Mouse (Mus musculus): Measurements from ENCODE around the gene Gabpb2. TPM values are rescaled to one million over a fixed set of nuclear protein-coding genes. Genes with fewer than 3 reads are reported as not detected.

The Gabpb2 gene
- total and polyA plus RNA-seq, 2 experiments, result 6.1 to 13.7 TPM

DNA sequence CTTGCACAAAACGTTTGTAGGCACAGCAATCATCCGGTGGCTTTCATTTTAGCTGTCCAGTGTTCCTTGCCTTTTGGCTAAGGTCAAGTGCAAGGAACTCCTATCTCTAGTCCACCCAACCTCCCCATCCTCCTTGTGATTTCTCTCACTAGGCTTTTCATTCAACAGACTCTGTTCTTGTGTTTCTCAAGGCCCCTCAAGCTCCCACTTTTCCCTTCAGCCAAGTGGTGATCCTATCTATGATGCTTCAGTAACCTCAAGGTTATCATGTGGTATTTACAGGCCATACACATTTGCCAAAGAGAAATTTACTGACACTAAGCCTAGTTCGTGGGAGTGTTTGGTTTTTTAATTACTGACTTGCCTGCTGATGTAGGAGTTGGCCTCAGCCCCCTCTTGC lies 37.8 kb downstream of the Gabpb2 start:
- Histone ChIP-seq H3K27me3 (ENCODE audit: control insufficient read depth, insufficient read depth, low read length) (no peaks in the 10 kb centered on the region), H3K27ac (replicated peaks; ENCODE audit: insufficient read depth, low read depth, low read length) (no peak overlapping the region)
- 51% methylated on average over 3 of the region's 3 CpGs for WGBS

DNA sequence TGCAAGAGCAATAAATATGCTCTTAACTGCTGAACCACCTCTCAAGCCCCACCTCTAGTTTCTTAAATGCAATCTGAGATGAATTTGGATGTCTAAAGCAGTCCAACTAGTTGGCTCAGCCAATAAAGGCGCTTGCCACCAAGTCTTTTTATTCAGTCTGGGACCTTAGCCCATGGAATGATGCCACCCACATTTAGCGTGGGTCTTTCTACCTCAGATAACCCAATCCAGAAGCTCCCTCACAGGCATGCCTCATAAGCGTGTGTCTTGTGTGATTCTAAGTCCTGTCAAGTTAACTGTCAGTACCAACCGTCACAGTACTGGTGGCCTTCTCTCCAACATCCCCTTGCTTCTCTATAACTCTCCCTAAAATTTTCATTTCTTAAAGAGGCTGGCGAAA lies 38.8 kb downstream of the Gabpb2 start:
- Histone ChIP-seq H3K4me1 (ENCODE audit: control insufficient read depth, insufficient read depth, low read length) (peaks cover 2% of the 10 kb centered on the region; the same call in 1 of the 2 replicates), H3K27ac (replicated peaks; ENCODE audit: insufficient read depth, low read depth, low read length) (no peak overlapping the region), H3K9ac (ENCODE audit: low read depth, low read length) (no peak overlapping the region), H3K4me3 (ENCODE audit: insufficient read depth, low read depth, low read length) (no peak overlapping the region), H3K27me3 (ENCODE audit: control insufficient read depth, insufficient read depth, low read length) (peaks cover 2% of the 10 kb centered on the region; the same call in 1 of the 2 replicates), H3K36me3 (ENCODE audit: control insufficient read depth, insufficient read depth, low read length) (no peaks in the 10 kb centered on the region), H3K79me2 (ENCODE audit: control insufficient read depth, insufficient read depth, low read length) (no peaks in the 10 kb centered on the region)
- no peak for TF ChIP-seq CTCF (IDR thresholded peaks at IDR 0.05; ENCODE audit: low read depth, low read length)
- TF ChIP-seq POLR2A (IDR thresholded peaks at IDR 0.05; ENCODE audit: extremely low read depth, insufficient read depth, low read length), result no peak
- DNase-seq (ENCODE audit: extremely low read depth, low read depth, low spot score), result no peak
- 93% methylated on average over 5 of the region's 5 CpGs for WGBS

More for the DNA sequence above, 37.8 kb downstream of the Gabpb2 start:
- TF ChIP-seq CTCF (IDR thresholded peaks at IDR 0.05; ENCODE audit: low read depth, low read length), result no peak
- no peak for TF ChIP-seq POLR2A (IDR thresholded peaks at IDR 0.05; ENCODE audit: extremely low read depth, insufficient read depth, low read length)
- H3K4me3 ChIP-seq (ENCODE audit: insufficient read depth, low read depth, low read length), result no peak overlapping the region
- DNase-seq (ENCODE audit: extremely low read depth, low read depth, low spot score), result no peak
- no peaks in the 10 kb centered on the region for H3K79me2 ChIP-seq (ENCODE audit: control insufficient read depth, insufficient read depth, low read length)
- H3K4me1 ChIP-seq (ENCODE audit: control insufficient read depth, insufficient read depth, low read length), result no peaks in the 10 kb centered on the region
- H3K36me3 ChIP-seq (ENCODE audit: control insufficient read depth, insufficient read depth, low read length), result peaks cover 3% of the 10 kb centered on the region
- H3K9ac ChIP-seq (ENCODE audit: low read depth, low read length), result no peak overlapping the region

DNA sequence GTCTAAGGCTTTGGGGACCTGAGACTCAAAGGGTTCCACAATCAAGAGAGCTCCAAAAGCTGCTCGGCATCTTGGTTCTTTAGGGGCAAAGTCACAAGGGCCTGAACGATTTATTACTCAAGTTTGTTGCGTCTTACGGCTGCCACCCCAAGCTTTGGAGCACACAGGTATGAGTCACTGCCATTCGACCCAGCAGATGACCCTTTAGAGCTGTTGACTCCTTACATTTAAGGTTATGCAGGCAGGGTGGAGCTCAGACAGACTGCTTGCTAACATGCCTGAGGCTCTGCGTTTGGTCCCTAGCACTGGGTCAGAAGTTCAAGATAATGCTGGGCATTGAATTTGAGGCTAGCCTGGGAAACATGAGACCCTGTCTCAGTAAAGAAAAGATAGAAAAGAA lies 40.1 kb downstream of the Gabpb2 start:
- Histone ChIP-seq H3K27me3 (ENCODE audit: control insufficient read depth, insufficient read depth, low read length) (peaks cover 13% of the 10 kb centered on the region), H3K27ac (replicated peaks; ENCODE audit: insufficient read depth, low read depth, low read length) (no peak overlapping the region), H3K9ac (ENCODE audit: low read depth, low read length) (no peak overlapping the region), H3K79me2 (ENCODE audit: control insufficient read depth, insufficient read depth, low read length) (no peaks in the 10 kb centered on the region), H3K36me3 (ENCODE audit: control insufficient read depth, insufficient read depth, low read length) (no peaks in the 10 kb centered on the region), H3K4me1 (ENCODE audit: control insufficient read depth, insufficient read depth, low read length) (peaks cover 3% of the 10 kb centered on the region; the same call in 1 of the 2 replicates), H3K4me3 (ENCODE audit: insufficient read depth, low read depth, low read length) (no peak overlapping the region)
- TF ChIP-seq POLR2A (IDR thresholded peaks at IDR 0.05; ENCODE audit: extremely low read depth, insufficient read depth, low read length) (no peak), CTCF (IDR thresholded peaks at IDR 0.05; ENCODE audit: low read depth, low read length) (no peak)
- WGBS, result 82% methylated on average over 6 of the region's 6 CpGs
- no peak for DNase-seq (ENCODE audit: extremely low read depth, low read depth, low spot score)

DNA sequence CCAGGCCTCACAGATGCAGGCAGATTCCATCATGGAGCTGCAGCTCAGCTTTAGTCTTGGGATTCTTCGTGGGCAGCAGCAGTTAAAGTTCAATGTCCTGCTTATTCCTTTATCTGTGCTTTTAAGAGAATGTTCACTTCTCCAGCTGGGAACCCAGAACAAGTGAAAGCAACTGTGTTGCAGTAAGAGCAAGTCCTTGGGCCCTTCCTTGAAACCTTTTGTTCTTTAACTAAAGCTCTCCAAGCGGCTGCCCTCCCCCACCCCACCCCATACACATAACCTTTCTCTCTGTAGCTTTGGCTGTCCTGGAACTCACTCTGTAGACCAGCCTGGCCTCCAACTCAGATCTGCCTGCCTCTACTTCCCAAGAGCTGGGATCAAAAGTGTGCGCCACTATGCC lies 41.2 kb downstream of the Gabpb2 start:
- TF ChIP-seq POLR2A (IDR thresholded peaks at IDR 0.05; ENCODE audit: extremely low read depth, insufficient read depth, low read length), result no peak
- TF ChIP-seq CTCF (IDR thresholded peaks at IDR 0.05; ENCODE audit: low read depth, low read length), result no peak
- H3K79me2 ChIP-seq (ENCODE audit: control insufficient read depth, insufficient read depth, low read length), result no peaks in the 10 kb centered on the region
- H3K36me3 ChIP-seq (ENCODE audit: control insufficient read depth, insufficient read depth, low read length), result no peaks in the 10 kb centered on the region
- WGBS, result 86% methylated on average over 3 of the region's 3 CpGs
- DNase-seq (ENCODE audit: extremely low read depth, low read depth, low spot score), result no peak
- H3K9ac ChIP-seq (ENCODE audit: low read depth, low read length), result no peak overlapping the region
- peaks cover 3% of the 10 kb centered on the region; the same call in 1 of the 2 replicates for H3K4me1 ChIP-seq (ENCODE audit: control insufficient read depth, insufficient read depth, low read length)
- H3K27me3 ChIP-seq (ENCODE audit: control insufficient read depth, insufficient read depth, low read length), result peaks cover 21% of the 10 kb centered on the region
- no peak overlapping the region for H3K4me3 ChIP-seq (ENCODE audit: insufficient read depth, low read depth, low read length)
- H3K27ac ChIP-seq (replicated peaks; ENCODE audit: insufficient read depth, low read depth, low read length), result no peak overlapping the region

DNA sequence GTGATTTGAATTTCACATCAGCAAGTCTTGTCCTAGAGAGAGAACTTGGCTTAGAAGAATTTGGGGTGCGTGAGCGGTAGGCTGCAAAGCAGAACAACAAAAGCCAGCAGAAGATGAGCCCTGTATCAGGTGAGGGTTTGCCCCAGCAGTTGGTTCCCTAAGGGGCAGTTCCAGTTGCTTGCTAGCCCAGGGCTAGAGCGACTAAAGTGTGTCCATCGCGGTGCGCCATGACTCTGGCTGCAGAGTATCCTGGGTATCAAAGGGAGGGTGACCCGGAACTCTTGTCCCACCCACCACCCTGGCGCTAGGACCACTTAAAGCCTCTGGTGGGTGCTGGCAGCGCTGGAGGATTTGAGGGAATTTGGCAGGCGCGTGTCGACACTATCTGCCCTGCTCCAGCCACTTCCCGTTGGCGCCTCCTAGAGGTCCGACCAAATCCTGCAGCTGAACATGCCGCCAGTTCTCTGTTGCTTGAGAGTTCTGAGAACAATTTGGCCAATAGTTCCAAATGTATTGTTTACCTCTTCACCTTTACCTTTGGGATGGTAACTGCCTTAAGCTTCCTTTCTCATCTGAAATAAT lies 43.6 kb downstream of the Gabpb2 start:
- Histone ChIP-seq H3K27me3 (ENCODE audit: control insufficient read depth, insufficient read depth, low read length) (peaks cover 21% of the 10 kb centered on the region), H3K79me2 (ENCODE audit: control insufficient read depth, insufficient read depth, low read length) (no peaks in the 10 kb centered on the region), H3K36me3 (ENCODE audit: control insufficient read depth, insufficient read depth, low read length) (no peaks in the 10 kb centered on the region), H3K27ac (replicated peaks; ENCODE audit: insufficient read depth, low read depth, low read length) (no peak overlapping the region), H3K9ac (ENCODE audit: low read depth, low read length) (peak overlapping the region; percentile 34; the same call in 1 of the 2 replicates), H3K4me3 (ENCODE audit: insufficient read depth, low read depth, low read length) (no peak overlapping the region), H3K4me1 (ENCODE audit: control insufficient read depth, insufficient read depth, low read length) (peaks cover 3% of the 10 kb centered on the region; the same call in 1 of the 2 replicates)
- TF ChIP-seq CTCF (IDR thresholded peaks at IDR 0.05; ENCODE audit: low read depth, low read length) (peak; percentile 93), POLR2A (IDR thresholded peaks at IDR 0.05; ENCODE audit: extremely low read depth, insufficient read depth, low read length) (no peak)
- peak; percentile 54 for DNase-seq (ENCODE audit: extremely low read depth, low read depth, low spot score)
- WGBS, result 4% methylated on average over 16 of the region's 16 CpGs

DNA sequence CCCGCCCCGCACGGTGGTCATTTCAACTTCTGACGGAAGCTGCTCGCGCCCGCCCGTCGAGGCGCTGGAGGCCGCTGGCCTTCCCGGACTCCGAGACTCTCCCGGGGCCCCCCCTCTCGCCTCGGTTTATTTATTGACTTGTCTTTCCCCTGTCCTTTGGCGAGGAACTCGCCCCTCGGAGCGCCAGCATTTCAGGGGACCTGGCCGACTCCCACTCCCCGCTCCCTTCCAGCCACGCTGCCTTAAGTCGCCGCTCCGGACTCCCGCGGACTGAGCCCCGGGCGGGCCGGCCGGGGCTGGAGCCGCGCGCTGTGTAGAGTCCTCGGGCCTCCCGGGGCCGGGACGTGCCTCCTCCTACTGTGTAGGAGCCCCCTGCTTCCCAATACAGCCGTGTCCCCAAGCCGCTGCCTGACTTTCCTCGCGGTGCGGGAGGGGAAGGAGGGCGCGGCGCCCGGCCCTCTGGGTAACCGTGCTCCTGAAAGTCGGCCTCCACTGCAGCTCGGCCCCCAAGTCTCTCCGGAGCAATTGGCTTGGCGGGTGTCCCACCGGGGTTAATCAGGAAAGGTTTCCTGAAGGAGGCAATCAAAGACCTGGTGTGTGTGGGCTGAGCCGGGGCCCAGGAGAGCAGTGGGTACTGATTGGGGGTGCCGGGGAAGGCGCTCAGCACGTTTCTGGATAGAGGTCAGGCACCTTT lies 44.3 kb downstream of the Gabpb2 start:
- Histone ChIP-seq H3K27me3 (ENCODE audit: control insufficient read depth, insufficient read depth, low read length) (peaks cover 21% of the 10 kb centered on the region), H3K79me2 (ENCODE audit: control insufficient read depth, insufficient read depth, low read length) (no peaks in the 10 kb centered on the region), H3K4me1 (ENCODE audit: control insufficient read depth, insufficient read depth, low read length) (peaks cover 3% of the 10 kb centered on the region; the same call in 1 of the 2 replicates), H3K9ac (ENCODE audit: low read depth, low read length) (peak overlapping the region; percentile 18; the same call in 1 of the 2 replicates), H3K4me3 (ENCODE audit: insufficient read depth, low read depth, low read length) (peak overlapping the region; percentile 25; the same call in 1 of the 2 replicates), H3K36me3 (ENCODE audit: control insufficient read depth, insufficient read depth, low read length) (no peaks in the 10 kb centered on the region), H3K27ac (replicated peaks; ENCODE audit: insufficient read depth, low read depth, low read length) (no peak overlapping the region)
- TF ChIP-seq POLR2A (IDR thresholded peaks at IDR 0.05; ENCODE audit: extremely low read depth, insufficient read depth, low read length) (no peak), CTCF (IDR thresholded peaks at IDR 0.05; ENCODE audit: low read depth, low read length) (no peak)
- WGBS, result 10% methylated on average over 58 of the region's 58 CpGs
- DNase-seq (ENCODE audit: extremely low read depth, low read depth, low spot score), result no peak

Data from liver, adult 2 months (tissue).